Mouse (Mus musculus): ENCODE results near the gene Cyfip2.

Cyfip2 gene

GRCm38 (mm10) chr11:46312523-46313035, at the start of gene Cyfip2:
Cyfip2 (minus strand) TSS chr11:46312859.
- no peak for DNase-seq (ENCODE audit: low spot score in 2 of 2)

- DNase-seq (ENCODE audit: low spot score in 2 of 2) = no peak
These were observed 48.5 kb upstream of the Cyfip2 start for GRCm38 (mm10) chr11:46360991-46361665.

GRCm38 (mm10) chr11:46358369-46358768, 45.7 kb upstream of the Cyfip2 start:
- no peak for DNase-seq (ENCODE audit: low spot score in 2 of 2)

- DNase-seq (ENCODE audit: low spot score in 2 of 2) = no peak
These were observed 37.2 kb upstream of the Cyfip2 start for GRCm38 (mm10) chr11:46349681-46350410.

- DNase-seq (ENCODE audit: low spot score in 2 of 2) = peak in 1 of 2 experiments; percentile 28
These were observed 35.8 kb upstream of the Cyfip2 start for GRCm38 (mm10) chr11:46348416-46348815.

GRCm38 (mm10) chr11:46347756-46348155, 35.1 kb upstream of the Cyfip2 start:
- no peak for DNase-seq (ENCODE audit: low spot score in 2 of 2)

- peak; percentile 76 to 79 for DNase-seq (ENCODE audit: low spot score in 2 of 2)
These were observed 31.4 kb upstream of the Cyfip2 start for GRCm38 (mm10) chr11:46343886-46344546.

- DNase-seq (ENCODE audit: low spot score in 2 of 2) = no peak
These were observed 29.3 kb upstream of the Cyfip2 start for GRCm38 (mm10) chr11:46341960-46342359.

GRCm38 (mm10) chr11:46336020-46336419, 23.4 kb upstream of the Cyfip2 start:
- no peak for DNase-seq (ENCODE audit: low spot score in 2 of 2)

- no peak for DNase-seq (ENCODE audit: low spot score in 2 of 2)
These were observed 19.6 kb upstream of the Cyfip2 start for GRCm38 (mm10) chr11:46332217-46332616.

- peak; percentile 81 for DNase-seq (ENCODE audit: low spot score in 2 of 2)
These were observed 13.8 kb upstream of the Cyfip2 start for GRCm38 (mm10) chr11:46326271-46327015.

- no peak for DNase-seq (ENCODE audit: low spot score in 2 of 2)
These were observed 8.9 kb upstream of the Cyfip2 start for GRCm38 (mm10) chr11:46321559-46321958.

GRCm38 (mm10) chr11:46314534-46314933, 1.9 kb upstream of the Cyfip2 start:
- DNase-seq (ENCODE audit: low spot score in 2 of 2) = peak in 1 of 2 experiments; percentile 15

- DNase-seq (ENCODE audit: low spot score in 2 of 2) = peak; percentile 71 to 77
These were observed 1.2 kb upstream of the Cyfip2 start for GRCm38 (mm10) chr11:46313851-46314250.

- DNase-seq (ENCODE audit: low spot score in 2 of 2) = peak; percentile 74 to 78
These were observed 746 bp downstream of the Cyfip2 start for GRCm38 (mm10) chr11:46311703-46312522.

GRCm38 (mm10) chr11:46311181-46311702, 1.4 kb downstream of the Cyfip2 start:
- DNase-seq (ENCODE audit: low spot score in 2 of 2) = peak; percentile 71 to 73

GRCm38 (mm10) chr11:46310647-46311063, 2.0 kb downstream of the Cyfip2 start:
- no peak for DNase-seq (ENCODE audit: low spot score in 2 of 2)

GRCm38 (mm10) chr11:46309808-46310555, 2.7 kb downstream of the Cyfip2 start:
- no peak for DNase-seq (ENCODE audit: low spot score in 2 of 2)

- peak in 1 of 2 experiments; percentile 64 for DNase-seq (ENCODE audit: low spot score in 2 of 2)
These were observed 3.4 kb downstream of the Cyfip2 start for GRCm38 (mm10) chr11:46309111-46309741.
